Mouse (Mus musculus): Measurements from ENCODE around the gene Hoxb9. TPM values are rescaled to one million over a fixed set of nuclear protein-coding genes. Genes with fewer than 3 reads are reported as not detected.

The Hoxb9 gene
- polyA plus RNA-seq, 1 experiment from 2014 or later, result 1.4 TPM

GRCm38 (mm10) chr11:96281855-96282570 lies 10.8 kb downstream of the Hoxb9 start, which contains the start of gene Hoxb8:
Gene Hoxb8 (plus strand): TSS chr11:96281905.
- no peak for ATAC-seq
- H3K9ac ChIP-seq (ENCODE audit: low read depth, low read length), result no peak within 1 kb of the TSS; the same call in 1 of the 2 replicates
- no peaks in the 10 kb centered on the region for H3K36me3 ChIP-seq (ENCODE audit: control insufficient read depth, insufficient read depth, low read length)
- peaks cover 57% of the 10 kb centered on the region for H3K27me3 ChIP-seq (replicated peaks; ENCODE audit: control insufficient read depth, insufficient read depth, low read length)
- H3K4me3 ChIP-seq (ENCODE audit: low read length), result peak within 1 kb of the TSS; percentile 43
- WGBS, result 2% methylated on average over 27 of the region's 27 CpGs
- H3K4me2 ChIP-seq (ENCODE audit: low read length), result peak within 1 kb of the TSS; percentile 11
- peak within 1 kb of the TSS; percentile 83 for H3K27ac ChIP-seq (ENCODE audit: low read depth, low read length)
- peaks cover 2% of the 10 kb centered on the region; the same call in 1 of the 2 replicates for H3K4me1 ChIP-seq (ENCODE audit: control insufficient read depth, insufficient read depth, low read depth, low read length)
- peaks cover 3% of the 10 kb centered on the region; the same call in 1 of the 2 replicates for H3K9me3 ChIP-seq (ENCODE audit: control insufficient read depth, low read length)

DNA sequence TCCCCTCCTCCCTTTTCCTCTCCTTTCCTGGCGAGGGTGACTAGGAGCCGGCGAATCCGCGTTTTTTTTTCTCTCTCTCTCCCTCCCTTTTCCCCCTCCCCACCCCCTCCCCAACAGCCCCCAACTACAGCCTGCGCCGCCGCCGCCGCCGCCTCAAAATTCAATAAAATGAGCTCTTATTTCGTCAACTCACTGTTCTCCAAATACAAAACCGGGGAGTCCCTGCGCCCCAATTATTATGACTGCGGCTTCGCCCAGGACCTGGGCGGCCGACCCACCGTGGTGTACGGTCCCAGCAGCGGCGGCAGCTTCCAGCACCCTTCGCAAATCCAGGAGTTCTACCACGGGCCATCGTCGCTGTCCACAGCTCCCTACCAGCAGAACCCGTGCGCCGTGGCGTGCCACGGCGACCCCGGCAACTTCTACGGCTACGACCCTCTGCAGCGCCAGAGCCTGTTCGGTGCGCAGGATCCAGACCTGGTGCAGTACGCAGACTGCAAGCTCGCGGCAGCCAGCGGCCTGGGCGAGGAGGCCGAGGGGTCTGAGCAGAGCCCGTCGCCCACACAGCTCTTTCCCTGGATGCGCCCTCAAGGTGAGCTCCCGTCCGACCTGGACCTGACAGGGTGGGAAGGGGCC lies 11.7 kb downstream of the Hoxb9 start:
- Histone ChIP-seq H3K9me3 (ENCODE audit: control insufficient read depth, low read length) (peaks cover 3% of the 10 kb centered on the region; the same call in 1 of the 2 replicates), H3K36me3 (ENCODE audit: control insufficient read depth, insufficient read depth, low read length) (no peaks in the 10 kb centered on the region), H3K4me2 (ENCODE audit: low read length) (peak overlapping the region; percentile 21), H3K27me3 (replicated peaks; ENCODE audit: control insufficient read depth, insufficient read depth, low read length) (peaks cover 63% of the 10 kb centered on the region), H3K4me3 (ENCODE audit: low read length) (peak overlapping the region; percentile 43), H3K27ac (ENCODE audit: low read depth, low read length) (peak overlapping the region; percentile 83), H3K4me1 (ENCODE audit: control insufficient read depth, insufficient read depth, low read depth, low read length) (peaks cover 2% of the 10 kb centered on the region; the same call in 1 of the 2 replicates), H3K9ac (ENCODE audit: low read depth, low read length) (peak overlapping the region; percentile 59)
- no peak for ATAC-seq
- WGBS, result under 1% methylated on average over 47 of the region's 49 CpGs

GRCm38 (mm10) chr11:96284041-96284749 lies 12.9 kb downstream of the Hoxb9 start:
- H3K9me3 ChIP-seq (ENCODE audit: control insufficient read depth, low read length), result peaks cover 3% of the 10 kb centered on the region; the same call in 1 of the 2 replicates
- peaks cover 2% of the 10 kb centered on the region; the same call in 1 of the 2 replicates for H3K4me1 ChIP-seq (ENCODE audit: control insufficient read depth, insufficient read depth, low read depth, low read length)
- no peaks in the 10 kb centered on the region for H3K36me3 ChIP-seq (ENCODE audit: control insufficient read depth, insufficient read depth, low read length)
- H3K9ac ChIP-seq (ENCODE audit: low read depth, low read length), result peak overlapping the region; percentile 59
- H3K4me3 ChIP-seq (ENCODE audit: low read length), result peak overlapping the region; percentile 43
- under 1% methylated on average over 47 of the region's 49 CpGs for WGBS
- H3K27ac ChIP-seq (ENCODE audit: low read depth, low read length), result peak overlapping the region; percentile 83
- no peak; the same call in 1 of the 2 replicates for ATAC-seq
- H3K27me3 ChIP-seq (replicated peaks; ENCODE audit: control insufficient read depth, insufficient read depth, low read length), result peaks cover 64% of the 10 kb centered on the region
- peak overlapping the region; percentile 52 for H3K4me2 ChIP-seq (ENCODE audit: low read length)

- Histone ChIP-seq H3K27ac (ENCODE audit: low read depth, low read length) (peak overlapping the region; percentile 83), H3K9me3 (ENCODE audit: control insufficient read depth, low read length) (peaks cover 3% of the 10 kb centered on the region; the same call in 1 of the 2 replicates), H3K4me3 (ENCODE audit: low read length) (peak overlapping the region; percentile 43), H3K4me2 (ENCODE audit: low read length) (peak overlapping the region; percentile 52), H3K9ac (ENCODE audit: low read depth, low read length) (peak overlapping the region; percentile 59), H3K4me1 (ENCODE audit: control insufficient read depth, insufficient read depth, low read depth, low read length) (peaks cover 2% of the 10 kb centered on the region; the same call in 1 of the 2 replicates), H3K27me3 (replicated peaks; ENCODE audit: control insufficient read depth, insufficient read depth, low read length) (peaks cover 66% of the 10 kb centered on the region), H3K36me3 (ENCODE audit: control insufficient read depth, insufficient read depth, low read length) (no peaks in the 10 kb centered on the region)
- 1% methylated on average over 33 of the region's 37 CpGs for WGBS
- peak; percentile 70 for ATAC-seq
Observed at GRCm38 (mm10) chr11:96284774-96285734, 13.8 kb downstream of the Hoxb9 start.

- Histone ChIP-seq H3K9me3 (ENCODE audit: control insufficient read depth, low read length) (peaks cover 3% of the 10 kb centered on the region; the same call in 1 of the 2 replicates), H3K4me2 (ENCODE audit: low read length) (peak within 1 kb of the TSS; percentile 49), H3K36me3 (ENCODE audit: control insufficient read depth, insufficient read depth, low read length) (no peaks in the 10 kb centered on the region), H3K9ac (ENCODE audit: low read depth, low read length) (peak within 1 kb of the TSS; percentile 60), H3K4me1 (ENCODE audit: control insufficient read depth, insufficient read depth, low read depth, low read length) (peaks cover 2% of the 10 kb centered on the region; the same call in 1 of the 2 replicates), H3K27ac (ENCODE audit: low read depth, low read length) (peak within 1 kb of the TSS; percentile 80), H3K4me3 (ENCODE audit: low read length) (peak within 1 kb of the TSS; percentile 43), H3K27me3 (replicated peaks; ENCODE audit: control insufficient read depth, insufficient read depth, low read length) (peaks cover 60% of the 10 kb centered on the region)
- 1% methylated on average over 43 of the region's 43 CpGs for WGBS
- ATAC-seq, result no peak
Observed at GRCm38 (mm10) chr11:96285771-96286738, 14.8 kb downstream of the Hoxb9 start, which contains the start of gene Hoxb7. Gene Hoxb7 (plus strand): TSS chr11:96286623.

DNA sequence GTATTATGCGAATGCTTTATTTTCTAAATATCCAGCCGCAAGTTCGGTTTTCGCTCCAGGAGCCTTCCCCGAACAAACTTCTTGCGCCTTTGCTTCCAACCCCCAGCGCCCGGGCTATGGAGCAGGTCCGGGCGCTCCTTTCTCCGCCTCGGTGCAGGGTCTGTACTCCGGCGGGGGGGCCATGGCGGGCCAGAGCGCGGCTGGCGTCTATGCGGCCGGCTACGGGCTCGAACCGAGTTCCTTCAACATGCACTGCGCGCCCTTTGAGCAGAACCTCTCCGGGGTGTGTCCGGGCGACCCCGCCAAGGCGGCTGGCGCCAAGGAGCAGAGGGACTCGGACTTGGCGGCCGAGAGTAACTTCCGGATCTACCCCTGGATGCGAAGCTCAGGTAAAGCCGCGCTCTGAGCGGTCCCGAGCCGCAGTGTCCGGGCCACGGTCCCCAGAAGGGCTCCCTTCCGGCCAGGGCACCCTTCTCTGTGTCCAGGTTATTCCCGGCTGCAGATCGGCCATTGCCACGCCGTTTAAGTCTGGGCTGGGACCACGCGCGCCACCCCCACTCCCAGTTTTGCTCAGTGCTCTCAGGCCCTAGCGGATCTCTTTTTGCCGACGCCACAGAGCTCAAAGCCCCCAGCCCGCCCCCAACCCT lies 15.6 kb downstream of the Hoxb9 start:
- Histone ChIP-seq H3K4me1 (ENCODE audit: control insufficient read depth, insufficient read depth, low read depth, low read length) (peaks cover 2% of the 10 kb centered on the region; the same call in 1 of the 2 replicates), H3K4me3 (ENCODE audit: low read length) (peak overlapping the region; percentile 43), H3K36me3 (ENCODE audit: control insufficient read depth, insufficient read depth, low read length) (no peaks in the 10 kb centered on the region), H3K9ac (ENCODE audit: low read depth, low read length) (peak overlapping the region; percentile 60), H3K27me3 (replicated peaks; ENCODE audit: control insufficient read depth, insufficient read depth, low read length) (peaks cover 57% of the 10 kb centered on the region), H3K27ac (ENCODE audit: low read depth, low read length) (peak overlapping the region; percentile 80), H3K9me3 (ENCODE audit: control insufficient read depth, low read length) (peaks cover 3% of the 10 kb centered on the region; the same call in 1 of the 2 replicates), H3K4me2 (ENCODE audit: low read length) (peak overlapping the region; percentile 49)
- no peak for ATAC-seq
- 2% methylated on average over 55 of the region's 55 CpGs for WGBS

- WGBS, result under 1% methylated on average over 9 of the region's 9 CpGs
- Histone ChIP-seq H3K27me3 (replicated peaks; ENCODE audit: control insufficient read depth, insufficient read depth, low read length) (peaks cover 57% of the 10 kb centered on the region), H3K4me1 (ENCODE audit: control insufficient read depth, insufficient read depth, low read depth, low read length) (peaks cover 2% of the 10 kb centered on the region; the same call in 1 of the 2 replicates), H3K4me2 (ENCODE audit: low read length) (peak overlapping the region; percentile 49), H3K4me3 (ENCODE audit: low read length) (peak overlapping the region; percentile 43), H3K27ac (ENCODE audit: low read depth, low read length) (peak overlapping the region; percentile 80), H3K9ac (ENCODE audit: low read depth, low read length) (peak overlapping the region; percentile 60; the same call in 1 of the 2 replicates), H3K36me3 (ENCODE audit: control insufficient read depth, insufficient read depth, low read length) (no peaks in the 10 kb centered on the region), H3K9me3 (ENCODE audit: control insufficient read depth, low read length) (peaks cover 3% of the 10 kb centered on the region; the same call in 1 of the 2 replicates)
- ATAC-seq, result 0 out of 2 replicates have a peak, but pooled peaks have one; percentile 35
Observed at GRCm38 (mm10) chr11:96287411-96287810, 16.2 kb downstream of the Hoxb9 start.

Data from hindbrain, embryonic 16.5 days (tissue).